Mouse (Mus musculus) liver, adult 2 months (tissue): ENCODE data around the gene Tnni3k. TPM values are rescaled to one million over a fixed set of nuclear protein-coding genes. Genes with fewer than 3 reads are reported as not detected.

Experiments used
- DNase-seq: peaks from one replicate; pipeline ENCODE4 v3.0.0-alpha.2; 2011; ENCODE audit warnings: low read depth, low spot score; ENCODE audit errors: extremely low read depth
- H3K27ac ChIP-seq: fragments of 200-500 bp; replicated peaks from 2 replicates; pipeline ENCODE4 v1.5.1; 2012; ENCODE audit warnings: low read depth, mild to moderate bottlenecking, control low read depth, inconsistent platforms, low read length; ENCODE audit not compliant: insufficient read depth
- H3K27me3 ChIP-seq: fragments of 200-500 bp; 2 replicates; pipeline ENCODE4 v1.6.1; 2012; ENCODE audit warnings: mild to moderate bottlenecking, moderate library complexity, low read length, inconsistent platforms; ENCODE audit not compliant: control insufficient read depth, insufficient read depth
- H3K36me3 ChIP-seq: fragments of 200-500 bp; 2 replicates; pipeline ENCODE4 v1.6.1; 2012; ENCODE audit warnings: low read length, inconsistent platforms; ENCODE audit not compliant: control insufficient read depth, insufficient read depth
- H3K4me1 ChIP-seq: fragments of 200-500 bp; 2 replicates; pipeline ENCODE4 v1.6.1; 2011; ENCODE audit warnings: low read length; ENCODE audit not compliant: control insufficient read depth, insufficient read depth
- H3K4me3 ChIP-seq: fragments of 200-500 bp; 2 replicates; pipeline ENCODE4 v1.5.1; 2011; ENCODE audit warnings: low read depth, mild to moderate bottlenecking, control low read depth, low read length, moderate library complexity; ENCODE audit not compliant: insufficient read depth
- H3K79me2 ChIP-seq: fragments of 200-500 bp; 2 replicates; pipeline ENCODE4 v1.6.1; 2012; ENCODE audit warnings: inconsistent platforms, mild to moderate bottlenecking, low read length, moderate library complexity; ENCODE audit not compliant: control insufficient read depth, insufficient read depth
- H3K9ac ChIP-seq: fragments of 200-500 bp; 2 replicates; pipeline ENCODE4 v1.6.1; 2012; ENCODE audit warnings: low read depth, mild to moderate bottlenecking, control low read depth, inconsistent platforms, low read length
- CTCF ChIP-seq: fragments of 200-500 bp; IDR thresholded peaks from 2 replicates; pipeline ENCODE4 v1.5.1; 2011; ENCODE audit warnings: low read depth, low read length, control low read depth
- POLR2A ChIP-seq: fragments of 200-500 bp; IDR thresholded peaks from 2 replicates; pipeline ENCODE4 v1.6.1; 2011; ENCODE audit warnings: low read length, control low read depth; ENCODE audit not compliant: insufficient read depth; ENCODE audit errors: extremely low read depth
- WGBS: fragments of 180-500 bp; shearing (Covaris S2); methylation state at CpG from one replicate; pipeline ENCODE4 v1.1.7; 2018; 5-methylcytosine and 5-hydroxymethylcytosine counted together
- polyA plus RNA-seq: library from polyadenylated mRNA; depleted of rRNA; stranded (reverse); fragments of >200 nt; gene quantifications from 2 replicates; pipeline ENCODE4 v1.2.3, GENCODE M21; 2012
- total RNA-seq: library from RNA; depleted of rRNA; stranded (reverse); fragments of >200 nt; gene quantifications from 2 replicates; pipeline ENCODE4 v1.2.3, GENCODE M21; 2014

Tnni3k gene
- total and polyA plus RNA-seq, 2 experiments: not detected

DNA sequence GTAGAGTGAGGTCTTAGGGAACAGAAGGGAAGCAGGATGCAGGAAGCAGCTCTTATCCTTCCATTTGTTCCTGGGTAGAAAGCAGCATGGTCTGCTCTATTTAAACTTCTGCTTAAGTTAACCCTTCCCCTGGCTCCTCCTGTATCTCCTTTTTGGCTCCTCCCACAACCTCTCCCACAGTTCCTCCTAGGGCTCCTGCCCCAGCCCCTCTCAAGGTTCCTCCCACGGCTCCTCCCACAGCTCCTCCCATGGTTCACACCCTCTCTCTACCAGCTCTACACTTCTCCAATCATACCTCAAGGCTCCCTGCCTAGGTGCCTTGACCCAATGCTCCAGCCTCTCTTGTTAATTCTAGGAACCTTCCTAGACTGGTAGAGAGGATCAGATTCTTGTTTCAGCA lies 242.3 kb downstream of the Tnni3k start:
- Histone ChIP-seq H3K9ac (no peak overlapping the region), H3K27me3 (peaks cover 3% of the 10 kb centered on the region; the same call in 1 of the 2 replicates), H3K79me2 (no peaks in the 10 kb centered on the region), H3K36me3 (no peaks in the 10 kb centered on the region), H3K4me3 (no peak overlapping the region), H3K4me1 (no peaks in the 10 kb centered on the region), H3K27ac (no peak overlapping the region)
- no peak for DNase-seq
- WGBS: 48% methylated on average over 1 of the region's 1 CpGs
- TF ChIP-seq POLR2A (no peak), CTCF (no peak)

DNA sequence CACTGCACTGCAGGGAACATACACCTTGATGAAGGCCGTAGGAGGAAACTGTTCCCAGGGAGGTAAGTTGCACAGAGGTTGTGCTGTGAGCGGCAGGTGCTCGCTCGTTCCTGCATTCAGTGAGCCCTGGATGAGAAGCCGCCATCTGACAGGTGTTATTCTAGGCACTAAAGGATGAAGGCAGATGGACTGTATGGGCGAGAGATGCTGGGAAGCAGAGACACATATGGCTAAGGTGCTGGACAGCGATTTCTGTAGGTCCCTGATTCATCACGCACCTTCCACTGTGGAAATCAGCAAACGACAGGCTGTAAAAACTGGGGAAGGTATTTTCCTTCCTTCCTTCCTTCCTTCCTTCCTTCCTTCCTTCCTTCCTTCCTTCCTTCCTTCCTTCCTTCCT lies 243.4 kb downstream of the Tnni3k start:
- no peaks in the 10 kb centered on the region for H3K4me1 ChIP-seq
- no peaks in the 10 kb centered on the region for H3K36me3 ChIP-seq
- peaks cover 3% of the 10 kb centered on the region; the same call in 1 of the 2 replicates for H3K27me3 ChIP-seq
- H3K27ac ChIP-seq: no peak overlapping the region
- no peak overlapping the region for H3K9ac ChIP-seq
- WGBS: 52% methylated on average over 9 of the region's 9 CpGs
- no peak overlapping the region for H3K4me3 ChIP-seq
- TF ChIP-seq CTCF (no peak), POLR2A (no peak)
- H3K79me2 ChIP-seq: no peaks in the 10 kb centered on the region
- no peak for DNase-seq

DNA sequence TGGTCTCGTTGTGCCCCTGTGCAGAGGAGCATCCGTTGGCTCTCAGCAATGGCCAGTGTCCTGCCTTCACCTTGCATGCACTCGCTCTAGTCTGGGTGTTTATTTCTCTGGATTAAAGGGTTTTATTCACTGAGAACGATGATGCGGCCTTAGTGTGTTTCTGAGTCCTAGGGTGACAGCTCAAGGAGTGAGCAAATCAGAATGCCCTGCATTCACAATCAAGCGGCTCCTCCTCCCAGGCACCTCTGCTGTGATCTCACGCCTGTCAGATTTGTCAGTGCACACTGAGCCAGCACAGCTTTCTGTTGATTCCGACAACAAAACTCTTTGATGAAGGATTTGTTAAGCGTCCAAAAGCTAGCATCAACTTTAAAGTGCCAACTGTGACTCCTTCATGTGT lies 243.9 kb downstream of the Tnni3k start:
- WGBS: 23% methylated on average over 9 of the region's 9 CpGs
- no peak overlapping the region for H3K9ac ChIP-seq

DNA sequence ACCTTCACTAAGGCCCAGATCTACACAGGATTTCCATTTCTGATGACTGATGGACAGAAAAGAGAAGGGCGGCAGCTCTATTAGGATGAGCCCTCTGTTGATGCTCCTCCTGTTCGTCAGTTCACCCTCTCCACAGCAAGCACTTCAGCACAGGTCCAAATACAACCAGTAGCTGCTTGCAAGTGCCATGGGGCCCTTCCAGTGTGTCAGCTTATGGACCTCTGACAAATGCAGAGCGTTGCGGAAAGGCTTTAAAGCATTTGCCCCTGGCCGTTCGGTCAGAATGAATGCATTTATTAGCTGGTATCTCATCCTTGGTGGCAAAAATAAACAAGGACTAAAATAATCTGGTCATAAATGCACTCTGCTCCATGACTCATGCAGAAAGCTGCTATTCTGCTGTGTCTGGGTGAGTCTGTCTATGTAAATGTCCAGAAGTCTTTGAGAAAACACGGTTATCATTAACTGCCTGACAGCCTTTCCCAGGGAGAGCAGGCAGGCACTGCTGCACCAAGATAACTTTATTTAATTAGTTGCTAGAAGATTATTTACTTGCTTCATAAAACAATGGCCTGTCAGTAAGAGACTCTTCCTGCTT lies 244.8 kb downstream of the Tnni3k start:
- Histone ChIP-seq H3K9ac (no peak overlapping the region), H3K4me3 (no peak overlapping the region), H3K4me1 (no peaks in the 10 kb centered on the region), H3K36me3 (no peaks in the 10 kb centered on the region), H3K79me2 (no peaks in the 10 kb centered on the region), H3K27ac (no peak overlapping the region), H3K27me3 (no peaks in the 10 kb centered on the region; the same call in 1 of the 2 replicates)
- no peak for DNase-seq
- no peak for TF ChIP-seq POLR2A
- TF ChIP-seq CTCF: no peak
- 39% methylated on average over 7 of the region's 7 CpGs for WGBS

More for the DNA sequence above, 243.9 kb downstream of the Tnni3k start:
- no peak overlapping the region for H3K4me3 ChIP-seq
- H3K79me2 ChIP-seq: no peaks in the 10 kb centered on the region
- no peak overlapping the region for H3K27ac ChIP-seq
- no peak for DNase-seq
- TF ChIP-seq CTCF: no peak
- TF ChIP-seq POLR2A: no peak
- H3K4me1 ChIP-seq: no peaks in the 10 kb centered on the region
- H3K36me3 ChIP-seq: no peaks in the 10 kb centered on the region
- peaks cover 3% of the 10 kb centered on the region; the same call in 1 of the 2 replicates for H3K27me3 ChIP-seq

DNA sequence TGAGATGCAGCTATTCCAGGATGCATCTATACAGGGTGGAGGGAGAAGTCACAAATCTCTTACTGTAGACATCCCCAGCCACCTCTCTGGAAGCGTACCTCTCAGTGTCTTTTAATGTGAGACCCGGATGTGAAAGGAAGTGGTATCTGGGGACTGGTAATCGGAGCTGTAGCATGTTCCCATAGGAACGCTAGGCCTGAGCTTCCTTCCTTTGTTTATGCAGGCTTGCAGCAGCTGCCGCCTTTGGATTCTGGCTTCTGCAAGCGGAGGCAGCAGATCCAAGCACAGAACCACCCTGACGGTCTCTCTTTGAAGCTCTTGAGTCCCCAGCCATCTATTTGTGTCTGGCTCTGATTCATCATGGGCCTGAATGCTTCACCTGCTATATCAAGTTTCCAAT lies 248.6 kb downstream of the Tnni3k start:
- Histone ChIP-seq H3K36me3 (no peaks in the 10 kb centered on the region), H3K9ac (no peak overlapping the region), H3K27me3 (no peaks in the 10 kb centered on the region), H3K79me2 (no peaks in the 10 kb centered on the region), H3K4me3 (no peak overlapping the region), H3K27ac (no peak overlapping the region), H3K4me1 (no peaks in the 10 kb centered on the region)
- no peak for TF ChIP-seq POLR2A
- no peak for TF ChIP-seq CTCF
- no peak for DNase-seq
- WGBS: 59% methylated on average over 7 of the region's 7 CpGs

DNA sequence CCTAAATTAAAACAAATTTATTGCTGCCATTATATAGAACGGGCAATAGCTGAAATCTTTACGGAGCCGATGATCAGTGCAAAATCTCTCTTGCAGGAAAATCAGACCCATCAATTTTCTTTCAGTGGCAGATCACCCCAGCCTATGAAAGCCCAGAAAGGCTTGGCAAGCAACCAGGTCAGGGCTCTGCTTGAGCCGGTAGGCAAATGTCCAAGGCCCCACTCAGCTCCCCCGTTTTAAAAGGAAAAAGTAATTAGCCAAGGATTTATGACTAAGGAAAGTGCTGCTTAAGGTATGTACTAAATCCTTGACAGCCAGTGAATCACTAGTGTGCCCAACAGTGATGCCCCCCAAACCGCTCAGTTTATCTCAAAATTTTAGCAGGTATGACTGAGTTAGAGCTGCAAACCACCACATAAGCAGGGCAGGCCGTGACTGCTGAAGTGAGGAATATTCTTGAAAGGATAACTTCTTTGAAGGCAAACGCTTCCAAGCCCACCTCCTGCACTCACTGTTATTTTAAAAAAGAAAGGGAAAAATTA lies 254.2 kb downstream of the Tnni3k start:
- no peak for TF ChIP-seq POLR2A
- TF ChIP-seq CTCF: no peak
- no peaks in the 10 kb centered on the region for H3K79me2 ChIP-seq
- no peaks in the 10 kb centered on the region for H3K4me1 ChIP-seq
- H3K9ac ChIP-seq: no peak overlapping the region
- WGBS: 82% methylated on average over 8 of the region's 8 CpGs
- H3K36me3 ChIP-seq: no peaks in the 10 kb centered on the region
- H3K4me3 ChIP-seq: no peak overlapping the region
- no peak for DNase-seq
- H3K27ac ChIP-seq: no peak overlapping the region
- no peaks in the 10 kb centered on the region for H3K27me3 ChIP-seq
